Mouse (Mus musculus) heart, embryonic 16.5 days (tissue): ENCODE results near the gene Aga. TPM values are rescaled to one million over a fixed set of nuclear protein-coding genes. Genes with fewer than 3 reads are reported as not detected.

Source experiments
- polyA plus RNA-seq: library from polyadenylated mRNA; unstranded; fragments of >200 nt; fragmentation: Nextera tagmentation; extraction: Ambion mirVana; gene quantifications from 2 replicates; pipeline ENCODE4 v1.2.1, GENCODE M21; 2015

The Aga gene
- polyA plus RNA-seq, 1 experiment from 2014 or later = 41.6 TPM

Other genes with a start within 250 kb of the Aga start
- gene Neil3, start 127.3 kb downstream of the Aga start, polyA plus RNA-seq = 23.9 and 26.4 TPM in 2 replicates